Mouse (Mus musculus) bone marrow, adult 2 months (tissue): Measurements from ENCODE around the gene Sh2d4b.

ENCODE experiments used
- CTCF ChIP-seq: fragments of 200-500 bp; IDR thresholded peaks from 2 replicates; pipeline ENCODE4 v1.5.1; 2011; ENCODE audit warnings: low read length, control low read depth; ENCODE audit not compliant: control insufficient read depth, insufficient read depth
- POLR2A ChIP-seq: fragments of 200-500 bp; IDR thresholded peaks from 2 replicates; pipeline ENCODE4 v1.6.1; 2011; ENCODE audit warnings: low read depth, mild to moderate bottlenecking, control low read depth, low read length, borderline replicate concordance; ENCODE audit not compliant: control insufficient read depth

GRCm38 (mm10) chr14:40905813-40906212 is 12.7 kb upstream of the Sh2d4b start:
- no peak for TF ChIP-seq POLR2A
- no peak for TF ChIP-seq CTCF
